Mouse (Mus musculus) CH12.LX (cell line): ENCODE measurements around the gene Bmp7. TPM values are rescaled to one million over a fixed set of nuclear protein-coding genes. Genes with fewer than 3 reads are reported as not detected.

Experiments used
- DNase-seq: peaks from one replicate; pipeline ENCODE4 v3.0.0-alpha.2; 2013; ENCODE audit errors: extremely low read depth
- H3K27ac ChIP-seq: 2 replicates; pipeline ENCODE4 v1.5.1; 2012; ENCODE audit warnings: low read depth, mild to moderate bottlenecking, control low read depth, moderate library complexity; ENCODE audit not compliant: insufficient read depth
- H3K27me3 ChIP-seq: replicated peaks from 2 replicates; pipeline ENCODE3; 2012; ENCODE audit warnings: inconsistent platforms
- H3K36me3 ChIP-seq, 2 experiments: replicated peaks in 1 of 2; 2 replicates each; pipeline versions ENCODE3 to v1.6.1; 2012; ENCODE audit warnings: inconsistent platforms in 1 of 2, low read length in 1 of 2, mild to moderate bottlenecking in 1 of 2, mixed read lengths in 1 of 2, moderate library complexity in 1 of 2; ENCODE audit not compliant: control insufficient read depth in 1 of 2, insufficient read depth in 1 of 2
- H3K4me1 ChIP-seq, 2 experiments: 2 replicates each; pipeline ENCODE4 v1.6.1; 2012; ENCODE audit warnings: inconsistent platforms in 1 of 2, moderate library complexity in 1 of 2; ENCODE audit not compliant: insufficient read depth in 2 of 2, control insufficient read depth in 1 of 2
- H3K4me2 ChIP-seq: 2 replicates; pipeline ENCODE4 v1.6.1; 2012; ENCODE audit warnings: low read depth, mild to moderate bottlenecking, control low read depth; ENCODE audit not compliant: poor library complexity, insufficient read depth, severe bottlenecking
- H3K4me3 ChIP-seq, 3 experiments: fragments of 150-350 bp in 1 of 3; sonication (generic) in 1 of 3; replicated peaks in 1 of 3; 2 replicates each; pipeline versions ENCODE3 to v1.5.1; 2011 to 2012; ENCODE audit warnings: low read depth in 2 of 3, low read length in 2 of 3, mild to moderate bottlenecking in 2 of 3, moderate library complexity in 2 of 3, control low read depth in 1 of 3, improper control_type of control experiment in 1 of 3, inconsistent platforms in 1 of 3, mixed read lengths in 1 of 3; ENCODE audit not compliant: poor library complexity in 1 of 3
- H3K79me2 ChIP-seq: replicated peaks from 2 replicates; pipeline ENCODE4 v1.6.1; 2012; ENCODE audit warnings: mild to moderate bottlenecking, moderate library complexity; ENCODE audit not compliant: control insufficient read depth, poor library complexity, insufficient read depth, severe bottlenecking; ENCODE audit errors: extremely low read depth
- H3K9ac ChIP-seq: 2 replicates; pipeline ENCODE4 v1.6.1; 2012; ENCODE audit warnings: low read depth, mild to moderate bottlenecking, control low read depth, moderate library complexity; ENCODE audit not compliant: insufficient read depth
- H3K9me3 ChIP-seq: replicated peaks from 2 replicates; pipeline ENCODE3; 2012; ENCODE audit warnings: low read length, inconsistent platforms, mixed read lengths
- BHLHE40 ChIP-seq: IDR thresholded peaks from 2 replicates; pipeline ENCODE4 v1.6.1; 2011; ENCODE audit warnings: mild to moderate bottlenecking, low read depth, low read length, improper control_type of control experiment
- E2F4 ChIP-seq: IDR thresholded peaks from 2 replicates; pipeline ENCODE4 v1.6.1; 2011; ENCODE audit warnings: low read depth, low read length, improper control_type of control experiment; ENCODE audit not compliant: insufficient replicate concordance
- EP300 ChIP-seq: IDR thresholded peaks from 2 replicates; pipeline ENCODE4 v1.6.1; 2011; ENCODE audit warnings: low read length, improper control_type of control experiment
- GABPA ChIP-seq: IDR thresholded peaks from 2 replicates; pipeline ENCODE4 v1.6.1; 2012; ENCODE audit warnings: low read depth, low read length, improper control_type of control experiment, inconsistent platforms; ENCODE audit not compliant: insufficient replicate concordance
- IRF4 ChIP-seq: IDR thresholded peaks from 2 replicates; pipeline ENCODE4 v1.6.1; 2014; ENCODE audit warnings: low read depth, mild to moderate bottlenecking, inconsistent platforms, low read length, improper control_type of control experiment
- JUN ChIP-seq: IDR thresholded peaks from 2 replicates; pipeline ENCODE4 v1.6.1; 2011; ENCODE audit warnings: low read depth, mild to moderate bottlenecking, low read length, improper control_type of control experiment, moderate library complexity; ENCODE audit not compliant: insufficient read depth
- POLR2A ChIP-seq: IDR thresholded peaks from 2 replicates; pipeline ENCODE4 v1.6.1; 2011; ENCODE audit warnings: low read depth, mild to moderate bottlenecking, improper control_type of control experiment, low read length
- SIN3A ChIP-seq: IDR thresholded peaks from 2 replicates; pipeline ENCODE4 v1.6.1; 2012; ENCODE audit warnings: low read length, improper control_type of control experiment, inconsistent platforms
- SMC3 ChIP-seq: IDR thresholded peaks from 2 replicates; pipeline ENCODE4 v1.6.1; 2011; ENCODE audit warnings: low read depth, low read length, improper control_type of control experiment
- TCF12 ChIP-seq: IDR thresholded peaks from 2 replicates; pipeline ENCODE4 v1.6.1; 2014; ENCODE audit warnings: low read depth, mild to moderate bottlenecking, inconsistent platforms, low read length, improper control_type of control experiment
- dilution Hi-C: fragments of 300-500 bp; cut with MboI; formaldehyde crosslinking; loops from 2 replicates; pipeline ENCODE4 v1.14.3; 2020; ENCODE audit warnings: low sequenced_read_pairs; ENCODE audit not compliant: extremely low pct_unique_long_range_greater_than_20kb, extremely low pct_ligation_motif_present
- in situ Hi-C: fragments of 300-500 bp; cut with MboI; formaldehyde crosslinking; loops from 3 replicates; pipeline ENCODE4 v1.14.3; 2019; ENCODE audit warnings: low sequenced_read_pairs, low pct_ligation_motif_present, low pct_unique_long_range_greater_than_20kb, mixed read lengths
- polyA plus RNA-seq: library from polyadenylated mRNA; unstranded; fragments of >175 nt; gene quantifications from 2 replicates; pipeline ENCODE4 v1.2.1, GENCODE M21; 2012; ENCODE audit warnings: low read depth; ENCODE audit not compliant: insufficient read length
- total RNA-seq, 2 experiments: library from RNA; depleted of rRNA; stranded (reverse); fragments of 300-350 nt in 1 of 2; fragments of >200 nt in 1 of 2; gene quantifications; 2 replicates each; pipeline ENCODE4 v1.2.3; 2012 to 2014

Gene Bmp7
- total and polyA plus RNA-seq, 3 experiments = 0.16 to 0.51 (median 0.47) TPM

- Histone ChIP-seq H3K36me3 (no peaks in the 10 kb centered on the region), H3K4me1 (no peaks in the 10 kb centered on the region), H3K4me3 (no peak overlapping the region), H3K9me3 (peaks cover 13% of the 10 kb centered on the region), H3K79me2 (no peaks in the 10 kb centered on the region), H3K27me3 (peaks cover 7% of the 10 kb centered on the region), H3K4me2 (no peak overlapping the region), H3K27ac (no peak overlapping the region), H3K9ac (no peak overlapping the region)
- no peak for DNase-seq
- in situ Hi-C loops (no loop called here), dilution Hi-C loops (no loop called here)
- TF ChIP-seq JUN (no peak), SIN3A (no peak)
Measured at GRCm38 (mm10) chr2:172862850-172863468, 77.2 kb downstream of the Bmp7 start.

DNA sequence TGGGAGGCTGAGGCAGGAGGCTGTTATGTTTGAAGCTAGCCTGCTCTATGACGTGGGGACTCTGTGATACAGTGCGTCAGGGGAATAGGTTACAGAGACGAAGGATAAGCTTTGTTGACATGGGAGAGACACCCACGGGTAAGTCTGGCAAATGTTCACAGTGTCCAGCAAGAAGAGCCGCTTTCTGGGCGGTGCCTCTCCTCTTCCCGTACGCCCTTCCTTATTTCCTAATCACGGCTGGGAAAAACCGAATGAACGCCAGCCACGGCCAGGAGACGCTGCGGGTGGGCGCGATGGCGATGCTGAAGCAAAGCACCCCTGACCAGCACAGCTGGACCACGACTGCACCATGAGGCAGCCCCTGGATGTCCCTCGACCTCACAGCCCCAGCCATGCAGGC, 77.7 kb downstream of the Bmp7 start:
- in situ Hi-C loops (no loop called here), dilution Hi-C loops (no loop called here)
- TF ChIP-seq EP300 = no peak
- no peak for TF ChIP-seq GABPA
- no peak for TF ChIP-seq SIN3A
- no peak for TF ChIP-seq SMC3
- TF ChIP-seq IRF4 = no peak
- TF ChIP-seq BHLHE40 = no peak
- Histone ChIP-seq H3K36me3 (no peaks in the 10 kb centered on the region), H3K9ac (no peak overlapping the region), H3K4me3 (no peak overlapping the region), H3K27me3 (peaks cover 5% of the 10 kb centered on the region), H3K79me2 (no peaks in the 10 kb centered on the region), H3K4me2 (no peak overlapping the region), H3K4me1 (no peaks in the 10 kb centered on the region), H3K27ac (no peak overlapping the region), H3K9me3 (peaks cover 15% of the 10 kb centered on the region)
- no peak for DNase-seq

- Histone ChIP-seq H3K27ac (no peak overlapping the region), H3K36me3 (no peaks in the 10 kb centered on the region), H3K9ac (no peak overlapping the region), H3K4me1 (no peaks in the 10 kb centered on the region), H3K9me3 (peaks cover 15% of the 10 kb centered on the region), H3K79me2 (no peaks in the 10 kb centered on the region), H3K4me3 (no peak overlapping the region), H3K4me2 (no peak overlapping the region), H3K27me3 (peaks cover 5% of the 10 kb centered on the region)
- TF ChIP-seq E2F4 (no peak), TCF12 (no peak), POLR2A (no peak)
- dilution Hi-C loops = no loop called here
- no peak for DNase-seq
- in situ Hi-C loops = no loop called here
Measured at GRCm38 (mm10) chr2:172861590-172861989, 78.5 kb downstream of the Bmp7 start.
